Mouse (Mus musculus) gonadal fat pad, adult 2 months (tissue): ENCODE measurements around the gene Slc10a4. TPM values are rescaled to one million over a fixed set of nuclear protein-coding genes. Genes with fewer than 3 reads are reported as not detected.
"Not testable (repeated sequence)": the region's sequence is repeated elsewhere in the genome, so short reads cannot be mapped to it uniquely, and the experiment has no call there.

Experiments
- DNase-seq: peaks from one replicate; pipeline ENCODE4 v3.0.0-alpha.2; 2012; ENCODE audit warnings: low read depth
- polyA plus RNA-seq: library from polyadenylated mRNA; depleted of rRNA; stranded (reverse); fragments of >200 nt; gene quantifications from 2 replicates; pipeline ENCODE4 v1.2.3, GENCODE M21; 2012; rRNA removed

Gene Slc10a4
- 0.14 and 0.15 TPM in 2 replicates for polyA plus RNA-seq

DNA sequence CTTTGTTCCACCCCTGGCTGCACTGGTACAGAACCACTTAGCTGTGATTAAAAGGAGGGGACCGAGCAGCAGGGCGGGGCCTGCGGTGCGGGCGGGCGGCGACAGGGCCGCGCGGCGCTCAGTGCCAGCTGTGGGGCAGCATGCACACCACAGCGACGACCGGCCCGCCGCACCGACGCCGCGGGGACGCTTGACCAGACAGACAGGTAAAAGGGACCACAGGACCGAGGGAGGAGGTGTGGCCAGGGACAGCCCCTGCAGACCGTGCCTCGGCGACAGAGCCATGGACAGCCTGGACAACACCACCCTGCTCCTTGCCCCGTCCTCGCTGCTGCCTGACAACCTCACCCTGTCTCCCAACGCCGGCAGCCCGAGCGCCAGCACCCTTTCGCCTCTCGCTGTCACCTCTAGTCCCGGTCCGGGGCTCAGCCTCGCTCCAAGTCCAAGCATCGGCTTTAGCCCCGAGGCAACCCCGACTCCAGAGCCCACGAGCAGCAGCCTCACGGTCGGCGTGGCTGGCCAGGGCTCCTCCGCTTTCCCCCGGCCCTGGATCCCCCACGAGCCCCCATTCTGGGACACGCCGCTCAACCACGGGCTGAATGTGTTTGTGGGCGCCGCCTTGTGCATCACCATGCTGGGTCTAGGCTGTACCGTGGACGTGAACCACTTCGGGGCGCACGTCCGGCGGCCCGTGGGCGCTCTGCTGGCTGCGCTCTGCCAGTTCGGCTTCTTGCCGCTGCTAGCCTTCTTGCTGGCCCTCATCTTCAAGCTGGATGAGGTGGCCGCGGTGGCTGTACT is at the start of gene Slc10a4:
Gene Slc10a4, plus strand, starts transcription at position 100 of the 798 bp plus-strand sequence.
- no peak for DNase-seq

DNA sequence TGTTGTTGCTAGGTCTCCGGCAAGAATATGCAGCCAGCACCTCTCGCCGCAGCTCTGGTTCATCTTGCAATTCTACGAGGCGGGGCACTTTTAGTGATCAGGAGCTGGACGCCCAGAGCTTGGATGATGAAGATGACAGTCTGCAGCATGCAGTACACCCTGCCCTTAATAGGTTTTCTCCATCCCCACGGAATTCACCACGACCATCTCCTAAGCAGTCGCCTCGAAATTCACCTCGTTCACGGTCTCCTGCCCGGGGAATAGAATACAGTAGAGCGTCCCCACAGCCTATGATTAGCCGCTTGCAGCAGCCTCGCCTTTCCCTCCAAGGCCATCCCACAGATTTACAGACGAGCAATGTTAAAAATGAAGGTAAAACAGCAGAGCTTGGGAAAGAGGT is 49.4 kb upstream of the Slc10a4 start:
- DNase-seq: no peak

DNA sequence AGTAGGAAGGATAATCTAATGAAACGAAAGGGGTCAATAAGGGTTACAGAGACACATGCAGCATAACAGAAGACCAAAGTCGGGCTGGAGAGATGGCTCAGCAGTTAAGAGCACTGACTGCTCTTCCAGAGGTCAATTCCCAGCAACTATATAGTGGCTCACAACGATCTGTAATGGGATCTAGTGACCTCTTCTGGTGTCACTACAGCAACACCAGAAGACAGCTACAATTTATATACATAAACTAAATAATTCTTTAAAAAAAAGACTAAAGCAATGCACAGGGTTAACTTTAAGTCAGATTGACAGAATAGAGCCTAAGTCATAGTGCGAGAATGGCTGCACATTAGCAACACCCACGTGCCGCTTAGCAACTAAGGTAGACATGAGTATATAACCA is 46.6 kb upstream of the Slc10a4 start:
- no peak for DNase-seq

DNA sequence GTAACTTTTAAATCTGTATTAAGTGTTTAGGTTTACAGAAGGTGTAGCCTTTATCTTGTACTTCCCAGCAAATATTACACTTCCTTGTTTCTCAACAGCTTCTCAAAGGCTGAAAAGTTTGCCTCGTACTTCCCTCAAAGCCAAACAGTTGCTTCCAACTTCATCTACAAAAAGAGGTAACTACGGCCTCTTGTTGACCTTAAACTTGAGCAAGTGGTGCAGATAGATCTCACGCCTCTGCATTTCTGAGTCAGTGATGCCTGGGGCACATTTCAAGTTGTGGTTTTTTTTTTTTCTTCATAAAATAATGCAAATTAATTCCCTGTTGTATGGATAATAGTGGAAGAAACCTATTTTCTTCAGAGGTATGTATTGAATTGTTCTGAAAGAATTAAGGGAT is 41.0 kb upstream of the Slc10a4 start:
- peak; percentile 38 for DNase-seq

DNA sequence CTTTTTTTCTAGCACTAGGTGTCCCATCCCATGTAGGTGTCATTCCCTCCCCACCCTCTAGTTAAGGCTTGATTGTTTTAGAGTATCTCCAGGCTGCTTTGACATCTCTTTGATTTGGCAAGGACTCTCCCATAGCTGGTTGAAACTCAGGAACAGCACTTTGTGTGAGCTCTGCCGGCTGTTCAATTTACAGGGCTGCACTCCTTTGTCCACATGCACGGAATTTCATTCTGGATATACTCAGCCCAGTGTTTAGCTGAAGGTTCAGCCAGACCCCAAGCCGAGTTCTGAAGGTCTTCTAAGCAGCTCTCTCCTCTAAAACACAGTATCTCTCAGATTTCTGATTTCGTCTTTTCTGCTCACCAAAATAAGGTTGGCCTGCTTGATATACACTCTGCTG is 34.2 kb upstream of the Slc10a4 start:
- DNase-seq: no peak

DNA sequence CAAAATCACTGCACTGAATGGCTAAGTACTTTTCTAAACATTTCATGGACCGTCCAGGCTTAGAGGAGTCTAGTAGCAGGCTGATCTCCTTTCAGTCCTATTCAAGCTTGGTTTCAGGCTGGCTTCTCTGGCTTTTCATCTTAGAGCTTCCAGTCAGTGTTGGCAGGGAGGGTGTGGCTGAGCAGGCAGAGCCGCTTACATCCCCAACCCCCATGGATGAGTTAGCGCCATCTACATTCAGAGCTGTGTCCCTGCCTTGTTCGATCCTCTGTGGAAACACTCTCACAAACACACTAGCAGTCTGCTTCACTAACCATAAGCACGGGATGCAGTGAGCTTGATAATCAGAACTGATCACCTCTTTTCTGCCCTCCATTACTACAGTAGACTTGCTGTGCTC is 33.7 kb upstream of the Slc10a4 start:
- no peak for DNase-seq

DNA sequence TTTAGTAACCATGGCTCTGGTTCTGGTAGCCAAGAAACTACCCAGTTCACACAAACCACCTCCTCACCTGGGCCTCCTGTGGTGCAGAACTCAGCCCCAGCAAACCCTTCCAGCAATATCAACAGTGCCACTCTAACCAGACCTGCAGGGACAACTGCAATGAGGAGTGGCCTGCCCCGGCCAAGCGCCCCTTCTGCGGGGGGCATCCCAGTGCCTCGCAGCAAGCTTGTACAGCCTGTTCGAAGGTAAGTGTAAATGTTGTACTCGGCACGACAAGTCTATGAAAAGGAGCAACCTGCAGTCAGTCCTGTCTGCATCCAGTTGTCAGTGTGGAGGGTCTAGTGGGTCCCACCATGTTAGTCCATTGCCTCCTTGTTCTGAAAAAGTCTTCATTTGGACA is 32.1 kb upstream of the Slc10a4 start, which contains the start of gene Gm10135:
Gene Gm10135, minus strand, starts transcription at position 101 of the 400 bp plus-strand sequence.
- no peak for DNase-seq

DNA sequence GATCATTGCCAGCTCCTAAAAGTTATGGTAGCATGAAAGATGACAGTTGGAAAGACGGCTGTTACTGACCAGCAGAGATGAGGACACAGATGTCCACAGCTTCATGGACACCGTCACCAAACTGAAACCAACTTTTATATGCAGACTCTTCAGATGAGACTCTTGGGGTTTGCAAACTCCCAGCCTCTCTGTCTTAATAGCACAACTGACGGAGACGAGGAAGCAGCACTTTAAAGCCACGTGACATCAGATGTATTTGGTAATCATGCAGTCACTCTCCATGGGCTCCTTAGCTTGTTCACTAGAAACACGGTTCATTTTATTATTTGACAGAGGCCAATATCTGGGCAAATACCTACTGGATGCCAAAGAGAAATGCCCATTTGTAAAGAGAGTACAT is 30.7 kb upstream of the Slc10a4 start:
- DNase-seq: peak; percentile 8

DNA sequence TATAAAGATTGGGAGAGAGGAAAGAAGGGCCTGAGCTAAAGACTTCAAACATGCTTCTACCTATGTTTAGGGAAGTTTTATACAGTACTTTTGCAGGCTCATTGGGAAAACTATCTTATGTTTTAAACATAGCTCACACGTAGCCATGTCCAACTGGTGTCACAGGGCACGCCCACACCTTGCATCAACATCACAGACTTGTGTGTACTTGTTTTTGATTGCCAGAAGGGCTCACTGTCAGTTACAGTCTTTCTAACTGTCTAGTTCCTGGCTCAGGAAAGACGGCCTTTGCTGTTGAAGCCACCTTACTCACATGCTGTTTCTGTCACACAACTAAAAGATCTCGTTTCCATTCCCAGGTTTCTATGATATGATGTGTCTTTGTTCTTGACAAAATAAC is 30.1 kb upstream of the Slc10a4 start:
- DNase-seq: peak; percentile 72

DNA sequence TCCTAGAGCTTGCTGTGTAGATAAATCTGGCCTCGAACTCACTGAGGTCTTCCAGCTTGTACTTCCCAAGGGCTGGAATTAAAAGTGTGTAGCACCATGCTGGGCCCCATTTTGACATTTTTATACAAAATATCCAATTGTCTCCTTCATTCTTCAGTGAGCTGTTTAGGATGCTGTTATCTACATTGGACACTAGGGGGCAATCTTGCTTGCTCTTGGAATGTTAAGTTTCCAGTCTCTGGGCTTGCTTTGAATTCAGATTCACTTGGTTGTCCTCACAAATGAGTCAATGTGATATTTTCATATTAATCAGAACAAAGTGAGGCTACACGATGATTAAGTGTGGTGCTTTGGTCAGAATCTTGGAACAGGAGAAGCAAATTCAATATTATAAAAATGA is 22.6 kb upstream of the Slc10a4 start:
- peak; percentile 9 for DNase-seq

DNA sequence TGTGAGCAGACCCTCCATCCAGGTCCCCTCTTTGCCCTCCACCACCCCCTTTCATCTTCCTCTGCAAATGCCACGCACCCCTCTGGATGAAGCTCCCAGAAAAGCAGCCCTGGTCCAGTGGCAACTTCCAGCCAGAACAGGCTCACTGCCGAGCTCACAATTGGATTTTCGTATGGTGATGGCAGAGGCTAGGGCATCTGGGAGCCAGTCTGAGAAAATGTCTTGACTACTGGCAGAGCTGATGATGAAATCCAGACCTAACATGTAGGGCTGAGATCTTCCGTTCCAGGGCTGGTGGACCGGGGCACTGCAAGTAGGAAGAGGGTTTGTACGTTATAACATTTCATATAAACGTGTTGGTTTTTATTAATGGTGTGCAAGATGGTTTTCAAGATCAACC is 18.9 kb upstream of the Slc10a4 start:
- DNase-seq: no peak

DNA sequence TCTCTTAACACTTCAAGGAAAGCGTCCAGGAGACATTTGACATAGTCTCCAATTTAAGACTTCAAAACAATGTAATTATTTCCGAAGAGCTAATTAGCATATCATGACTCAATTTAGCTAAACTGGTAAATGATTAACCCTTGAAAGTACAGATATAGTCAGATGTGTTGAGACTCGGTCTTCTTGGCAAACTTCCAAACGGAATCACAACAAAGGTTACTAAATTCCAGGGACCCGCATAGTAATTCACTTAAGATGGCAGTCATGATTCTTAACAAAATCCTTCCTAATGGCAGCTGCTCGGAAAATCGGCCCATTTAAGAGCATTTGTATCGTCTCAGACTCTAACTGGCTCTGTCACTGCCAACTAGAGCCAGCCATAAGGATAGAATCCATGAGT is 16.9 kb upstream of the Slc10a4 start:
- no peak for DNase-seq

DNA sequence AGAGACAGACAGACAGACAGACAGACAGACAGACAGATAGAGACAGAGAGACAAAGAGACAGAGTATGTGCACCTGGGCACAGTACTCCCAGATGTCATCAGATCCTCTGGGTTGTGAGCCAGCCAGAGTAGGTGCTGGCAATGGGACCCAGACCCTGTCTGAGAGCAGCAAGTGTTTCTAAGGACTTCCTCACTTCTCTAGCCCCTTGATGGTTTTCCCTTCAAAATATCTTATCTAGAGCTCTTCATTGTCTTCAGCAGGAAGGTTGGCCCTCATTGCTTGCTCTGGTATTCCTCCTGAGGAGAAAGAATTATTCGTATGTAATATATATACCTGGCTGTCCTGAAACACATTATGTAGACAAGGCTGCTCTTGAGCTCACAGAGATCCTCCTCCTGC is 14.2 kb upstream of the Slc10a4 start:
- DNase-seq: no peak

DNA sequence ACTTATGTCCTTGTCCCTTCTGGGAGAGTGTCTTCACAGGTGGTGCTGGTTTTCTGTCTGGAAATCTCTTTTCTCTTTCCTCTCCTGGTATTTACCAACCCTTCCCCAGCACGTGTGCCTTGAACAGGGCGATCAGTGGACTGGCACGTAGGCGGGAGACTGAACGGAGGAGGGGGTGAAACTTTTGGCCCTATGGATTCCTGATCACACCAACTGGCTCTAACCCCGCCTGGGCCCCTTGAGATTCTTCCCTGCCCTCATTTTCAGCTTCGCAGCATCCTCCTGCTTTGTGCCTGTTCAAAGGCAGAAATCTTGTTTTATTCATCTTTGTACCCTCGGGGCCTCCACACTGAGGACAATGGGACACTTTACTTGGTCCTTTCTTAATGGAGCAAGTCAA is 12.3 kb upstream of the Slc10a4 start:
- DNase-seq: no peak

DNA sequence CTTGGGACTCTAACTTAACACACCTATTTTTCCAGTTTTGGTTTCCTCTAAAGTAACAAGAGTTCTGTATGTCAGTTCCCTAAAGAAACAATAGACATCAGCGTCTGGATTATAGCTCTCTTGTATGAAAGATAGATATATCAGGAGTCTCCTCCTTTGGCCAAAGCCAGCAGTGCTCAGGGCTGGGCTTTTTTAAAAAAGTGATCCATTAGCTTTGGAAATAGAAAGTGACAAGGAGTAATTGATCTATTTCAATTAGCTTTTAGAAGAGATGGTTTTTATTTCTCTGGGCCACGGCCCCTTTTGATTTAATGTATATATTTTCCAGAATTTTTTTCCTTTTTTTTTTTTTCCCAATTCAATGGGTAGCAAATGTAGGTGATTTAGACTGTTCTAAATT is 11.8 kb upstream of the Slc10a4 start:
- no peak for DNase-seq

DNA sequence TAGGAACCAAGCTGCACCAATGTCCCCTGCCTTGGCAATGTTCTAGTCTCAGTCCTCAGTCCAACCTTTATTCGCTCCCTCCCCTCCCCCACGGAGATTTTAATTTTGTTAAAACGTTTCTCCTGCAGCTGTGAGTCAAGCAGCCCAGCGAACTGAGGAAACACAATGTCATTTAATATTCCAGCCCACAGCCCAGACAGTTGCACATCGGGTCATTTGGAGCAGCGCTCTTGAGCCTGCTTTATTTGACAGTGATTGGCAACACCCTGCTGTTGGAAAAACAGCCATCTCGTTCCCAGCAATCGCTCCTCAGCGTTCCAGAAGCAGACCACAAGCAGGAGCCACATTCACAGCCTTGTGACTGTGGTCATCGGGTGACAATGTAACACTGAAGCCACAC is 11.3 kb upstream of the Slc10a4 start:
- no peak for DNase-seq

DNA sequence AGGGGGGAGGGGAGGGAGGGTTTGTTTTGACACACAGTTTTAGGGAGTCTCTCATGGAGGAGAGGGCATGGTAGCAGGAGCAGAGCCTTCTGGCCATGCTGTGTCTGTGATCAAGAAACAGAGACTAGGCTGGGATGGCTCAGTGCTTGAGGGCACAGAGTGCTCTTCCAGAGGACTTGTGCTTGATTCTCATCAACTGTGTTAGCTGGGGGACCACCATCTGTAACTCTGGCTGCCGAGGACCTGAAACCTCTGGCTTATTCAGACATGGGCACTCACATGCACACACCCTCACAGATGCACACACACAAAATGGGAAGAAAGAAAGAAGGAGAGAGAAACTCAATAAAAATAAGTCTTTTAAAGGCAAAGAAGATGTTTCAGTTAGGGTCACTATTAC is 8.1 kb upstream of the Slc10a4 start:
- DNase-seq: not testable (repeated sequence)

DNA sequence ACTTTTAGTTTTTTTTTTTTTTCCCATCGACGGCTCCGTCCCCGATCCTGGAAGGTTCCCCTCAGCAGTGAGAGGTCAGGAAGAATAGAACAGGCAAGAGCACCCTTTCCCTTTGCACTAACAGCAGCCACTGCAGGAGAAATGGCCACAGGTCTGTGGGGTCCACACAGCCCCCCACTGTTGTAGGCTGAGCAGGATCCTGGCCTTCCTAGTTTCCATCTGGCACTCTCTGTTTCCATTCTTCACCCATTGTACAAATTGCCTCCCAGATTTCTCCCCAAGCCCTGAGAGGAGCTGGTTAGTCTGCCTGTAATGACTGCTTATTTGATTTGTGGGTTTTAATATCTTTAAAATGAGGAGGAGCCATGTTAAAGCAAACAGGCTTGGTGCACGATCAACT is 2.6 kb upstream of the Slc10a4 start:
- DNase-seq: no peak

DNA sequence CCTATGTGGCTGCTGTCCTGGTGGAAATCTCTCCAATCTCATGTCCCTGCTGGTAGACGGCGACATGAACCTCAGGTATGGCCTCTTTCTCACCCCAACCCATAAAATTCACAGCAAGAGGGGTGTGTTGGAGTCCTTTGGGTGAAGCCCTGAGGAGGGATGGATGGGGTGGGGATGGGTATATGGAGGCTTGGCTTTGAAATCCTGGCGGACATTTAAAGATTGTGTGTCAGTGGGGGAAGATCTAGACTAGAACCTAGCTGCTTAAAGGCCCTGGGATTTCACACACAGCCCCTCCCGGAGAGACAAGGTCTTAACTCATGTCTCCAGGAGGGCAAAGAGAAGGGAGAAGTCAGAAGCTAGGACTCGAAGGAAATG is 888 bp downstream of the Slc10a4 start:
- no peak for DNase-seq

DNA sequence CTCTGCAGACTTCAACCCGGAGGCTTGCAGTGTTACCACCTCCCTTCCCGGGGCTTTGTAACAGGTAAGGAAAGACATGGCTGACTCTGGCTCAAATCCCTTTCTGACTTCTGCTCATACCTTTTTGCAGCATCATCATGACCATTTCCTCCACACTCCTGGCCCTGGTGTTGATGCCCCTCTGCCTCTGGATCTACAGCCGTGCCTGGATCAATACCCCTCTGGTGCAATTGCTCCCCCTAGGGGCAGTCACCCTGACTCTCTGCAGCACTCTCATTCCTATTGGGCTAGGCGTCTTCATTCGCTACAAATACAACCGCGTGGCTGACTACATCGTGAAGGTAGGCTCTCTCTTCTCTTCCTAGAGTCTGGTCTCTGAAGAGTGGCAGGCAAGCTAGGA is 1.5 kb downstream of the Slc10a4 start:
- not testable (repeated sequence) for DNase-seq

DNA sequence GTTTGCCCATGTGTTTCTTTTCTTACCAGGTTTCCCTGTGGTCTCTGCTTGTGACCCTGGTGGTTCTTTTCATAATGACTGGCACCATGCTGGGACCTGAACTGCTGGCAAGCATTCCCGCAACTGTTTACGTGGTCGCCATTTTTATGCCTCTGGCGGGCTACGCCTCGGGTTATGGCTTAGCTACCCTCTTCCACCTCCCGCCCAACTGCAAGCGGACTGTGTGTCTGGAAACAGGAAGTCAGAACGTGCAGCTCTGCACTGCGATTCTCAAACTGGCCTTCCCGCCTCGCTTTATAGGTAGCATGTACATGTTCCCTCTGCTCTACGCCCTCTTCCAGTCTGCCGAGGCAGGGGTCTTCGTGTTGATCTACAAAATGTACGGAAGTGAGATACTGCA is 5.1 kb downstream of the Slc10a4 start:
- not testable (repeated sequence) for DNase-seq

DNA sequence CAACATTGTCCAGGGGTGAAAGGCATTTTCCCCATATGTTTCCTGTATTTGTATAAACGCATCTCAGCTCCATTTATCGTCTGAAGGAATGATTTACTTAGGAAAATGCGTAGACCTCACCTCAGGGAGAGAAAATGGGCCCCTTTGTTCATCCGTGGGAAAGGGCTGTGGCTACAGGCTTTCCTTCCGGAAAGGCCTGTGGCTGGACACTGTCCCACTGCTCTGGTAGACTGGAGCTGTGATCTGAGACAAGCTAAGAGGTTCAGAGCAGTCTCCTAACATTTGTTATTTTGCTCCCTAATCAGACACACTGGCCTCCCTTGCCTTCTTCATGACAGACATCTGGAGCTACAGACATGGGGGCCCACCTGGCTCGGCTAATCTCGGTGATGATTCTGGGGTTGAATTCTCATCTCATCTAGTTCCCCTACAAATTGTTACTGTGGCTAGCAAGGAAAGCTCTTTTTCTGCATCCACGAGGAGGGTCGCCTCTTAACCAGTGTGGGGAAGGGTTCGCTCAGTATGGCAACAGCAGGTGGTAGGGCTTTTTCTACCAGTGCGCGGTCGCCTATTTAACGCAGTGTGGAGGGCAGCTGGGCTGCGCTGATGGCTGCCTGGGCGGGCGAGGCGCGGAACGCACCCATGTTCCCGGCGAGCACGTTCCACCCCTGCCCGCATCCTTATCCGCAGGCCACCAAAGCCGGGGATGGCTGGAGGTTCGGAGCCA is 6.4 kb downstream of the Slc10a4 start:
- not testable (repeated sequence) for DNase-seq

DNA sequence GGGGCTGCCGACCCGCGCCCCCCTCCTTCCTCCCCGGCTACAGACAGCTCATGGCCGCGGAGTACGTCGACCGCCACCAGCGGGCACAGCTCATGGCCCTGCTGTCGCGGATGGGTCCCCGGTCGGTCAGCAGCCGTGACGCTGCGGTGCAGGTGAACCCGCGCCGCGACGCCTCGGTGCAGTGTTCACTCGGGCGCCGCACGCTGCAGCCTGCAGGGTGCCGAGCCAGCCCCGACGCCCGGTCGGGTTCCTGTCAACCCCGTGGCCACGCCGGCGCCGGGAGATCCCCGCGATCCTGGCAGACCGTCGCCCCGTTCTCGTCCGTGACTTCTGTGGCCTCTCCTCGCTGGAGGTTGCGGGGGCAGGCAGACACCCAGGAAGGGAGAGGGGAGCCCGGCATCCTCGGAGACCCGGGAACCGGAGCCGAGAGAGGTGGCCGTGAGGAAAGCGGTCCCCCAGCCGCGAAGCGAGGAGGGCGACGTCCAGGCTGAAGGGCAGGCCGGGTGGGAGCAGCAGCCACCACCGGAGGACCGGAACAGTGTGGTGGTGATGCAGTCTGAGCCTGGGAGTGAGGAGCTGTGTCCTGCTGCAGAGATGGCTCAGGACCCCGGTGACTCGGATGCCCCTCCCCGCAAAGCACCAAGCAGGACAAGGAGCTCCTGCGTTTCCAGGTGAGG is 7.1 kb downstream of the Slc10a4 start:
- not testable (repeated sequence) for DNase-seq
